Comparison of ENCODE assay signal across 1 mouse cellular context in the genomic region with DNA sequence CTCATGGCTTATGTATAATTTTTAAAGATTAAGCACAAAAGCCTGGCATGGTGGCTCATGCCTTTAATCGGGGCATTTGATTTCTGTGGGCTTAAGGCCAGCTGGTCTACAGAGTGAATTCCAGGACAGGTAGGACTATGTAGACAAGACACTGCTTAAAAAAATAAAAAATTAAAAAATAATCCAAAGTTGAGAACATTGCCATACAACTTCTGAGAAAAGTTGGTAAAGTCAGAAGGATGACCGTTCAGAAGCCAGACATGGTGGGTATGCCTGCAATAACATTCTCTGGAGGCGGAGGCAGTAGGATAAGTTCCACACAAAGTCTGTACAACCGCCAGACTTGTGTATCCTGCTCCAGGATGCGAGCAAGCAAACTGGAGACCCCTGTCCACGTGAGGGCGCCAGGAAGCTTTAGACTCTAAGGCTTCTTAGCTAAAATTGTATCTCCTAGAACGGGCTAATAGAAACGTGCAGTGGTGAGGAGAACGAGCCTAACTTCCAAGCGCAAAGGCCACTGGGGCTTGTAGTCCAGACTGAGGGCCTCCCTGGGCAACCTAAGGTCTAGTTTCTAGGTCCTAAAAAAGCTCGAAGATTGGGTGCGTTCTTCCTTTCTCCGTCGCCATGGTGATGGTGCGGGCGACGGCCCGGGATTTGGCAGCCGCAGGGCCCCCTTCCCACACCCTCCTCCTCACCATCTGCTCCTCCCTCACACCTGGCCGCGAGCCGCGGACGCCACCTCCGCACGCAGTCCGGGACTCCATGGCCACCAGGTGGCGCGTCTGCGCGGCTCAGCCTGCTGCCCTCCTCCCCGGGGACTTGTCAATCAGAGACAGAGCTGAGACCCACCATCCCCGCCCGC.
TF ChIP-seq lines count a peak whose summit lies in the region.

No protein-coding gene starts in this region.

TF ChIP-seq in C2C12, 6 proteins besides CTCF, POLR2A, EP300 and RAD21:
- TF ChIP-seq CEBPB (IDR thresholded peaks at IDR 0.05; ENCODE audit: low read depth) (no peak), USF1 (IDR thresholded peaks at IDR 0.05; ENCODE audit: low read depth) (peak; percentile 26), MYOD1 (IDR thresholded peaks at IDR 0.05; ENCODE audit: control insufficient read depth, insufficient read length, low read depth) (no peak)
